Mouse (Mus musculus): ENCODE measurements around the gene Hspa12b. TPM values are rescaled to one million over a fixed set of nuclear protein-coding genes. Genes with fewer than 3 reads are reported as not detected.

The Hspa12b gene
- polyA plus RNA-seq, 1 experiment, result 2.6 TPM

- WGBS, result 12% methylated on average over 3 of the region's 3 CpGs
- Histone ChIP-seq H3K4me3 (replicated peaks; ENCODE audit: control insufficient read depth, low read depth, low read length) (no peak overlapping the region), H3K4me1 (ENCODE audit: control insufficient read depth, insufficient read depth, low read length) (0 out of 2 replicates have a peak, but pooled peaks cover 1% of the 10 kb centered on the region), H3K27ac (ENCODE audit: control insufficient read depth, insufficient read depth, low read depth, low read length, poor library complexity) (no peak overlapping the region)
- TF ChIP-seq CTCF (IDR thresholded peaks at IDR 0.05; ENCODE audit: control insufficient read depth, insufficient read depth, low read length) (no peak), POLR2A (IDR thresholded peaks at IDR 0.05; ENCODE audit: borderline replicate concordance, control insufficient read depth, low read depth, low read length) (no peak)
Measured at GRCm38 (mm10) chr2:131124166-131124565, 2.9 kb upstream of the Hspa12b start.

- Histone ChIP-seq H3K27ac (ENCODE audit: control insufficient read depth, insufficient read depth, low read depth, low read length, poor library complexity) (no peak overlapping the region), H3K4me1 (ENCODE audit: control insufficient read depth, insufficient read depth, low read length) (0 out of 2 replicates have a peak, but pooled peaks cover 2% of the 10 kb centered on the region)
Measured at GRCm38 (mm10) chr2:131125157-131125963, 1.7 kb upstream of the Hspa12b start.

GRCm38 (mm10) chr2:131125964-131126815 lies 890 bp upstream of the Hspa12b start:
- Histone ChIP-seq H3K4me3 (replicated peaks; ENCODE audit: control insufficient read depth, low read depth, low read length) (no peak overlapping the region), H3K4me1 (ENCODE audit: control insufficient read depth, insufficient read depth, low read length) (0 out of 2 replicates have a peak, but pooled peaks cover 2% of the 10 kb centered on the region), H3K27ac (ENCODE audit: control insufficient read depth, insufficient read depth, low read depth, low read length, poor library complexity) (no peak overlapping the region)
- TF ChIP-seq POLR2A (IDR thresholded peaks at IDR 0.05; ENCODE audit: borderline replicate concordance, control insufficient read depth, low read depth, low read length) (no peak), CTCF (IDR thresholded peaks at IDR 0.05; ENCODE audit: control insufficient read depth, insufficient read depth, low read length) (no peak)
- 77% methylated on average over 9 of the region's 9 CpGs for WGBS

More at GRCm38 (mm10) chr2:131125157-131125963, 1.7 kb upstream of the Hspa12b start:
- no peak overlapping the region for H3K4me3 ChIP-seq (replicated peaks; ENCODE audit: control insufficient read depth, low read depth, low read length)
- 83% methylated on average over 9 of the region's 9 CpGs for WGBS
- TF ChIP-seq POLR2A (IDR thresholded peaks at IDR 0.05; ENCODE audit: borderline replicate concordance, control insufficient read depth, low read depth, low read length) (no peak), CTCF (IDR thresholded peaks at IDR 0.05; ENCODE audit: control insufficient read depth, insufficient read depth, low read length) (no peak)

- H3K4me3 ChIP-seq (replicated peaks; ENCODE audit: control insufficient read depth, low read depth, low read length), result no peak overlapping the region
- H3K4me1 ChIP-seq (ENCODE audit: control insufficient read depth, insufficient read depth, low read length), result 0 out of 2 replicates have a peak, but pooled peaks cover 2% of the 10 kb centered on the region
- H3K27ac ChIP-seq (ENCODE audit: control insufficient read depth, insufficient read depth, low read depth, low read length, poor library complexity), result no peak overlapping the region
- no peak for TF ChIP-seq CTCF (IDR thresholded peaks at IDR 0.05; ENCODE audit: control insufficient read depth, insufficient read depth, low read length)
- no peak for TF ChIP-seq POLR2A (IDR thresholded peaks at IDR 0.05; ENCODE audit: borderline replicate concordance, control insufficient read depth, low read depth, low read length)
- WGBS, result 81% methylated on average over 5 of the region's 5 CpGs
Measured at GRCm38 (mm10) chr2:131128211-131128610, 1.1 kb downstream of the Hspa12b start.

- WGBS, result 69% methylated on average over 3 of the region's 3 CpGs
Measured at GRCm38 (mm10) chr2:131128636-131129157, 1.6 kb downstream of the Hspa12b start.

GRCm38 (mm10) chr2:131129836-131130235 lies 2.8 kb downstream of the Hspa12b start:
- H3K27ac ChIP-seq (ENCODE audit: control insufficient read depth, insufficient read depth, low read depth, low read length, poor library complexity), result no peak overlapping the region
- H3K4me1 ChIP-seq (ENCODE audit: control insufficient read depth, insufficient read depth, low read length), result peaks cover 3% of the 10 kb centered on the region; the same call in 1 of the 2 replicates
- no peak overlapping the region for H3K4me3 ChIP-seq (replicated peaks; ENCODE audit: control insufficient read depth, low read depth, low read length)

More at GRCm38 (mm10) chr2:131128636-131129157, 1.6 kb downstream of the Hspa12b start:
- TF ChIP-seq CTCF (IDR thresholded peaks at IDR 0.05; ENCODE audit: control insufficient read depth, insufficient read depth, low read length) (no peak), POLR2A (IDR thresholded peaks at IDR 0.05; ENCODE audit: borderline replicate concordance, control insufficient read depth, low read depth, low read length) (no peak)
- no peak overlapping the region for H3K27ac ChIP-seq (ENCODE audit: control insufficient read depth, insufficient read depth, low read depth, low read length, poor library complexity)
- 0 out of 2 replicates have a peak, but pooled peaks cover 2% of the 10 kb centered on the region for H3K4me1 ChIP-seq (ENCODE audit: control insufficient read depth, insufficient read depth, low read length)
- H3K4me3 ChIP-seq (replicated peaks; ENCODE audit: control insufficient read depth, low read depth, low read length), result no peak overlapping the region

GRCm38 (mm10) chr2:131130849-131131248 lies 3.8 kb downstream of the Hspa12b start:
- 82% methylated on average over 2 of the region's 2 CpGs for WGBS
- Histone ChIP-seq H3K27ac (ENCODE audit: control insufficient read depth, insufficient read depth, low read depth, low read length, poor library complexity) (no peak overlapping the region), H3K4me1 (ENCODE audit: control insufficient read depth, insufficient read depth, low read length) (peaks cover 5% of the 10 kb centered on the region; the same call in 1 of the 2 replicates), H3K4me3 (replicated peaks; ENCODE audit: control insufficient read depth, low read depth, low read length) (no peak overlapping the region)
- TF ChIP-seq POLR2A (IDR thresholded peaks at IDR 0.05; ENCODE audit: borderline replicate concordance, control insufficient read depth, low read depth, low read length) (no peak), CTCF (IDR thresholded peaks at IDR 0.05; ENCODE audit: control insufficient read depth, insufficient read depth, low read length) (no peak)

More at GRCm38 (mm10) chr2:131129836-131130235, 2.8 kb downstream of the Hspa12b start:
- TF ChIP-seq CTCF (IDR thresholded peaks at IDR 0.05; ENCODE audit: control insufficient read depth, insufficient read depth, low read length), result no peak
- no peak for TF ChIP-seq POLR2A (IDR thresholded peaks at IDR 0.05; ENCODE audit: borderline replicate concordance, control insufficient read depth, low read depth, low read length)
- WGBS, result 75% methylated on average over 5 of the region's 5 CpGs

Measured in bone marrow, adult 2 months (tissue).